ENCODE assay signal across 22 mouse cellular contexts in the genomic region with DNA sequence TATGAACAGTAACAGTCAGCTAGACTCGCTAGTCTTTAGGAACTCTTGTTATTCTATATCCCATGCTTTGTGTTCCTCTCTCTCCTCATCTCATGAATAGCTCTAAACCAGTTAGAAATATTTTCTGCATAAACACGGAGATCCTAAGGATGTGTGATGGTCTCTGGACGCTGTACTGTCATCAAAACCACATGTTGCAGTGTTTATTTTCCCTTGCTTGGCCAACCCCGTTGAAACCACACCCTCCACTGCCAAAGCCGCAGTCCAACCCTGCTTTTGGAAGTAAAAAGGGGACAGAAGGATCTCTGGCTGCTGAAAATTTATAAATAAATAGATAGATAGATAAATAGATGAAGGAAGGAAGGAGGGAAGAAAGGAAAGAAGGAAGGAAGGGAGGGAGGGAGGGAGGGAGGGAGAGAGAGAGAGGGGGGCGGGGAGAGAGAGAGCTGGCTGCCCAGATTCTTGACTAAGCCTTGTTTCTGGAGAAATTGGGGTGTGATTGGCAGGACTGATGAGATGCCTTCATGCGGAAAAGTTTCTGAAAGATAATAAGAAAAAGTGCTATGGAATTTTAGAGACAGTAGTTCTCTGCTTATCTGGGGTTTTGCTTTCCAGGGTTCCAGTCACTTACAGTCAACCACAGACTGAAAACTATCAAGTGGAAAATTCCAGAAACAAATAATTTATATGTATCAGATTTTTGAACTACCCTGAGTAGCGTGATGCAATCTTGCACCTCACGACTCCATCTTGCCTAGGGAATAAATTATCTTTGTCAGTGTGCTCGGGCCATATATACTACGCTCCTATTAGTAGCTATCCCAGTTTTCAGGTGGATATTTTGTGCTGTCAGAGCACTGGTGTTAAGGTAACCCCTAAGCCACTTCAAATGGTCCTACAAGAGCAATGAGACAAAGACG.
A peak's percentile ranks its signal among the peaks of the same experiment; 100 is the strongest.
DNase-seq lines count a peak whose midpoint lies in the region; ATAC-seq lines count a peak whose summit lies in the region.
"Had no signal": no experiment of that assay in that cellular context is flagged by ENCODE, and none has a peak within 500 bp of the region (broad histone marks: within the 10 kb centered on the region; RNA-seq: fewer than 3 reads in every experiment).

No protein-coding gene starts in this region.

- ATAC-seq in limb, embryonic 15.5 days (ENCODE audit: insufficient number of reproducible peaks, low FRiP score, low TSS enrichment, low read depth), result no peak
- ATAC-seq in lung, embryonic 15.5 days (ENCODE audit: borderline replicate concordance, extremely low read depth, low FRiP score, low TSS enrichment), result peak; percentile 54; the same call in 1 of the 2 replicates
- ATAC-seq in midbrain, embryonic 14.5 days (ENCODE audit: low FRiP score, low TSS enrichment), result no peak
- ATAC-seq: forebrain, embryonic 15.5 days; intestine, embryonic 16.5 days; midbrain, embryonic 15.5 days had no signal

- peaks cover 7% of the 10 kb centered on the region; the same call in 1 of the 2 replicates for H3K4me1 ChIP-seq in limb, embryonic 15.5 days
- H3K4me1 ChIP-seq in limb, embryonic 10.5 days, result no peaks in the 10 kb centered on the region
- peaks cover 21% of the 10 kb centered on the region for H3K4me1 ChIP-seq in lung, embryonic 15.5 days
- H3K4me1 ChIP-seq in midbrain, embryonic 14.5 days (ENCODE audit: control insufficient read depth, insufficient read depth, low read length), result no peaks in the 10 kb centered on the region
- H3K4me1 ChIP-seq: forebrain, embryonic 15.5 days; heart, embryonic 13.5 days; midbrain, embryonic 15.5 days had no signal

- H3K4me2 ChIP-seq in limb, embryonic 15.5 days, result no peak overlapping the region
- H3K4me2 ChIP-seq in lung, embryonic 15.5 days, result no peak overlapping the region
- H3K4me2 ChIP-seq in midbrain, embryonic 14.5 days (ENCODE audit: low read length), result no peak overlapping the region
- H3K4me2 ChIP-seq: forebrain, embryonic 15.5 days; heart, embryonic 13.5 days; hindbrain, embryonic 14.5 days; liver, embryonic 15.5 days; midbrain, embryonic 15.5 days had no signal

- H3K9me3 ChIP-seq in limb, embryonic 15.5 days, result no peaks in the 10 kb centered on the region
- no peaks in the 10 kb centered on the region for H3K9me3 ChIP-seq in limb, embryonic 10.5 days (replicated peaks)
- H3K9me3 ChIP-seq in lung, embryonic 15.5 days, result no peaks in the 10 kb centered on the region
- H3K9me3 ChIP-seq in midbrain, embryonic 14.5 days (ENCODE audit: control insufficient read depth, low read length), result no peaks in the 10 kb centered on the region
- H3K9me3 ChIP-seq: forebrain, embryonic 15.5 days; heart, embryonic 13.5 days; liver, embryonic 15.5 days; midbrain, embryonic 15.5 days had no signal

- no peak overlapping the region for H3K9ac ChIP-seq in limb, embryonic 15.5 days
- no peak overlapping the region for H3K9ac ChIP-seq in lung, embryonic 15.5 days
- H3K9ac ChIP-seq in midbrain, embryonic 14.5 days (replicated peaks; ENCODE audit: low read length), result no peak overlapping the region
- H3K9ac ChIP-seq: forebrain, embryonic 15.5 days; heart, embryonic 13.5 days; hindbrain, embryonic 14.5 days; liver, embryonic 15.5 days; midbrain, embryonic 15.5 days had no signal

- H3K36me3 ChIP-seq in limb, embryonic 15.5 days, result no peaks in the 10 kb centered on the region
- no peaks in the 10 kb centered on the region for H3K36me3 ChIP-seq in limb, embryonic 10.5 days
- H3K36me3 ChIP-seq in lung, embryonic 15.5 days, result no peaks in the 10 kb centered on the region
- H3K36me3 ChIP-seq in midbrain, embryonic 14.5 days (ENCODE audit: control insufficient read depth, insufficient read depth, low read length), result no peaks in the 10 kb centered on the region
- H3K36me3 ChIP-seq: forebrain, embryonic 15.5 days; heart, embryonic 13.5 days; liver, embryonic 15.5 days; midbrain, embryonic 15.5 days had no signal

- no peak for DNase-seq in limb, embryonic 10.5 days (ENCODE audit: low spot score)
- DNase-seq in NIH3T3 (ENCODE audit: low read depth), result peak; percentile 88
- DNase-seq in lung, postnatal 4 days, result peak; percentile 35 to 73
- DNase-seq in embryo, embryonic 10 days (ENCODE audit: low spot score), result no peak
- no peak for DNase-seq in natural killer cell, adult 2 months (ENCODE audit: low spot score in 2 of 2)
- no peak for DNase-seq in midbrain, embryonic 14.5 days
- DNase-seq: adrenal gland, postnatal 25 days; cerebellum, adult 11-12 months; cerebellum, postnatal 14 days; embryo, embryonic 11 days; heart, postnatal 36 days; layer of hippocampus, postnatal 36 days; retina, postnatal 1 day had no signal

- 65% methylated on average over 12 of the region's 12 CpGs for whole genome bisulfite sequencing in limb, embryonic 15.5 days
- WGBS in limb, embryonic 10.5 days, result 78% methylated on average over 12 of the region's 12 CpGs
- 55% methylated on average over 12 of the region's 12 CpGs for WGBS in lung, embryonic 15.5 days
- 85% methylated on average over 12 of the region's 12 CpGs for WGBS in midbrain, embryonic 14.5 days

- no peaks in the 10 kb centered on the region for H3K27me3 ChIP-seq in limb, embryonic 15.5 days
- H3K27me3 ChIP-seq in limb, embryonic 10.5 days (ENCODE audit: low read depth, poor library complexity, severe bottlenecking), result no peaks in the 10 kb centered on the region
- H3K27me3 ChIP-seq in lung, embryonic 15.5 days, result no peaks in the 10 kb centered on the region
- H3K27me3 ChIP-seq in midbrain, embryonic 14.5 days (ENCODE audit: control insufficient read depth, insufficient read depth, low read length), result no peaks in the 10 kb centered on the region
- H3K27me3 ChIP-seq: forebrain, embryonic 15.5 days; liver, embryonic 15.5 days; midbrain, embryonic 15.5 days had no signal

- 0 out of 2 replicates have a peak overlapping the region, but pooled peaks have one; percentile 17 for H3K27ac ChIP-seq in limb, embryonic 15.5 days
- no peak overlapping the region for H3K27ac ChIP-seq in limb, embryonic 10.5 days
- H3K27ac ChIP-seq in lung, embryonic 15.5 days, result peak overlapping the region; percentile 21; the same call in 1 of the 2 replicates
- H3K27ac ChIP-seq in midbrain, embryonic 14.5 days (replicated peaks; ENCODE audit: low read depth, low read length), result no peak overlapping the region
- H3K27ac ChIP-seq: forebrain, embryonic 15.5 days; heart, embryonic 13.5 days; hindbrain, embryonic 14.5 days; liver, embryonic 15.5 days; midbrain, embryonic 15.5 days; stomach, postnatal 0 days had no signal

- H3K4me3 ChIP-seq in limb, embryonic 15.5 days, result no peak overlapping the region
- no peak overlapping the region for H3K4me3 ChIP-seq in limb, embryonic 10.5 days
- H3K4me3 ChIP-seq in lung, embryonic 15.5 days, result no peak overlapping the region
- H3K4me3 ChIP-seq in midbrain, embryonic 14.5 days (replicated peaks; ENCODE audit: low read depth, low read length), result no peak overlapping the region
- H3K4me3 ChIP-seq: forebrain, embryonic 15.5 days; heart, embryonic 13.5 days; liver, embryonic 15.5 days; midbrain, embryonic 15.5 days had no signal

Comparison
In these comparisons a context has a peak if more than half of its experiments do, and no peak if none do; other contexts are left out.
1. H3K27ac ChIP-seq: peak in limb, embryonic 15.5 days (single experiment) and lung, embryonic 15.5 days (single experiment); none in limb, embryonic 10.5 days (single experiment) and midbrain, embryonic 14.5 days (single experiment).
2. DNase-seq: peak in NIH3T3 (single experiment) and lung, postnatal 4 days (2 of 2); none in limb, embryonic 10.5 days (single experiment), embryo, embryonic 10 days (single experiment), natural killer cell, adult 2 months (0 of 2) and midbrain, embryonic 14.5 days (single experiment).